Mouse (Mus musculus) lung, postnatal 25 days (tissue): Measurements from ENCODE around the gene Sgk1.

ENCODE experiments used
- DNase-seq: peaks from one replicate; pipeline ENCODE4 v3.0.0; 2022; ENCODE audit warnings: low spot score

Gene Sgk1

DNA sequence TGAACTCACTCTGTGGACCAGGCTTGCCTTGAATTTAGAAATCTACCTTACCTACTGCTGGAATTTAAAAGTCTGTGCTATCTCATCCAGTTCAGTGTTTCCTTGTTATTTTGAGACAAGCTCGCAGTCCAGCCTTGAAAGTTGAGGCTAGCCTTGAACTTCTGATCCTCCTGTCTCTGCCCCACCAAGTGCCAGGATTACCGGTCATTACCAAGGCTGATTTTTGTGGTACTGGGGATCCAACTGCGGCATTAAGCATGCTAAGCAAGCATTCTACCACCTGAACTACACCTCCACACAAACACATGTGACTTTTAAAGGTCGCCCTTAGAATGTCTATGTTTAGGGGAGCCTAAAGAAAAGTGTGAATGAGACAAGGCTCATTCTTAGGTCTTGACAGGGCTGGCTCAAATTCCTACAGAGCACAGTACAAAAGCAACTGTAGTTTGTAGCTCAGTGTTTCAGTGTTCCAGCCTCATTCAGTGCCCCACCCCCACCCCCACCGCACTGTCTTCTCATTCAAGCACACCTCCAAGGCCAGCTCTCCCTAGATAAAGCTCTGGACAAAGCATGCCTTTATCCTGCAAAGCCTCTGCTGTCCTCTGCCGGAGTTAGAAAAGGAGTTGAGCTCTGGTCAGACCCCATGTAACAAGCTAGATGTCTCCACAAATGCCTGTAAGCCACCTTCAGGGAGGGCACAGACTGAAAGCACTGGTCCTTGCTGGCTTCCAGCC lies 36.2 kb downstream of the Sgk1 start:
- DNase-seq, result no peak

DNA sequence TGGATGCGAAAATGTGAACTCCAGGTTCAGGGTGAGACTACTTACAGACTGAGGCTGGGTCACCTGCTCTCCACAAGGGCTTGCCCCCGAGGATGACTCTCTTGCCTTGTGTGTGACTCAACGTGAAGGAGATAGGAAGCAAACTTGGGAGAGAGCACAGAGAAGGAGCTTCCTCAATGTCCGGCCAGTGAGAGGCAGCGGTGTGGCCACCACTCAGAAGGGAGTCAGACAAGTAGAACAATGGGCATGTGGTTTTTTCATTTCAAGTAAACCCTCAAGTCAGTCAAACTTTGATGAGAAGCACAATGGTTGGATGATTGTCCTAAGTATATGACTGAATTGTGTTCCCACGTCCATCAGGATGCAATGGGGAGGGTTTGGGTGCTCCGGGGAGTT lies 36.8 kb downstream of the Sgk1 start:
- DNase-seq, result no peak

DNA sequence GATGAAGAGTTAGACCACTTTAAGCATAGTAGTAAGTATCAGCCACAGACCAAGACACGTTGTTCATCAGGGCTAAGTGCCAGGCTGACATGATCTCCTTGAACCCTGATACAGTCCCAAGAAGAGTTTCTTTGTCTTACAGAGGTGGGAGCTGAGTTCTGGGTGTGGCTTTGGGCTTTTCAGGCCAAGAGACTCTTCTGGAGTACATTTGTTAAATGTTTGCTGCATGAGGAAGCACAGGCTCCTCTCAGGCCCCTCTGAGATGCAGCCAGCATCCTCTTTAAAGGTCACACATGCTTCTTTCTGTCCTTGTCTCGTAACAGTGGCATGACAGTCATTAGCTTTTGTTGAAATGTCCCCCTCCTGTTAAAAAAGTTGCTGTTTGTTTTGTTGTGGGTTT lies 38.6 kb downstream of the Sgk1 start:
- DNase-seq, result no peak

DNA sequence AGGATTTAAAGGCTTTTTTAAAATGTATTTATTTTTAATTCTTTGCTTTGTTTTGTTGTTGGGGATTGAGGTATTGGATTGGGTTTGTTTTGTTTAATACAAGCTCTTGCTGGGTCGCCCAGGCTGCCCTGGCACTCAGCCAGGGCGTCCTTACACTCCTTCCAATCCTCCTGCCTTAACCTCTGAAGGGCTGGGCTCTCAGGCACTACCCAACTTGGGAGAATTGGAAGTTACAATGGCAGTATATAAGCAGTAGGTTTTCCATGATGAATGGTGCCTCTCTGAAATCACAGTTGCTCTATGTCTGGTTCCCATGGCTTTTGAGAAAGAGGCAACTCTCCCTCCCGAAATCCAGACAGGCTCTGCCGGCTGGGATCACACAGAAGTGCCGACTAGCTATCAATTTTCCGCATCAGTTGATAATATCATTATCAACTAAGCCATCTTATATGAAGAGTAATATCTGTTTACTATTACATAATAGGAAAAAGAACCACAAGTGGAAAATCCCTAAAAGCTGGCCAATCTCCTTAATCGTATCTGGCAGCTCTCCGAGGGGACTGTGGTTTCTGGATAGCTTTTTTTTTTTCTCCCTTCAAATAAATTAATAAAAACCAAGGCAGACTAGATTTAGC lies 40.8 kb downstream of the Sgk1 start:
- no peak for DNase-seq

DNA sequence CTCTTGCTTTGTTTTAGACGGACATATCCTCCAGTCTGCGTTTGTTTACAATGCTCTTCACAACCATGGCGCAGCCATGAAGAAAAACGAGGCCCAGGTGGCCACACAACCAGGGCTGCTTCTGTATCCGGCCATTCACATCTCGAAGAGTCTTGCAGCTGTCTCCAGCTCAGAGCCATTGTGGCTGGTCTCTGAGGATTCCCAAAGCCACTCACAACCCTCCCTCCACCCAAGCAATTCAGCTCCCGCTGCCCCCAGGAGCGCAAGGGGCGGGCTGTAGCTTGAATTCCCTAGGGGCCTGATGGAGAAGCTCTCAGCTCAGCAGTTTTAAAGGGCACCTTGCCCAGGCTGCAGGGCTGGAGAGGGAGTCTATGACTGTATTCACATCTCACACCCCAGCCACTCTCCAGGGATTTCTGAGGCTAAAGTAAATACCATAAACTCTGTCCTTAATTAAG lies 41.5 kb downstream of the Sgk1 start:
- no peak for DNase-seq

DNA sequence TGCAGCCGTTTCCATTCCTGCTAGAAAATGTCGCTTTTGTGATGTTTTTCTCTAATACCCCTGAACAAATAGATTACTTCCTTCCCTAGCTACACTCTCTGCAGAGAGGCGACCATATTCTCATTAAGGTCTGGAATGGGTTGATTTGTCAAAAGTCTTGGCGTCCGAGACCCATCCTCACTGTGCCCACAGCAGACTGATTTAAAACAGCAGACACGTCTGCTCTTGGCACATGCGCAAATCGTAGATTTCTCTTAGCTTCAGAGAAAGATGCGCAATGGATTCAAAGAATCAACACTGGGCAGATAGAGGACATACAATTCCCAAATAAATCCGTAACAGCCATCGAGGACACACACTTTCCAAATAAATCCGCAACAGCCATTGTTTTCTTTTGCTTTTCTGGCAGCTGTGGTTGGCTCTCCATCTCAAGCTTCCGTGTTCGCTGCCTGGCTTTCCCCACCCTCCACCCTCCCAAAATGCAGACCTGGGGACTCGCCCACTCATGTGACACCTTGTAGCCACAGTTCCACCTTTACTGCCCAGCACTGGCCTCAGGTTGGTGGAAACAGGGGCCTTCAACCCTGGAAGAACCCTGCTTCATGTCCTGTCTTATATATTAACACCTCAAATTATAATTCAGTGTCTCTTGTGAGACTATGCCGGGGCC lies 42.2 kb downstream of the Sgk1 start:
- DNase-seq, result no peak

DNA sequence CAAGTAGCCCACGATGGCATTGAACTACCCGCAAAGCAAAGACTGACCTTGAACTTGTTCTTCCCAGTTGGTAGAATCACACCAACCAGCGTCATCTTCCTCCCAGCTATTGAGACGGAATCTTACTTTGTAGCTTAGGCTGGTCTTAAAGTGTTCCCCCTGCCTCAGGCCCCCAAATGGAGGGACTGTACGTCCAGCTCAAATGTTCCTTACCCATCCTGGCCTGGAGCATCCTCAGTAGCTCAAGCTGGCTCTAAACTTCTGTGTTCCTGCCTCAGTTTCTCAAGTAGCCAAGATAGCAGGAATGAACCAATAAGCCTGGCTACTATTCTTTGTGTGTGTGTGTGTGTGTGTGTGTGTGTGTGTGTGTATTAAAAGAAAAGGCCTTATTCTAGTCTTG lies 45.0 kb downstream of the Sgk1 start:
- no peak for DNase-seq

DNA sequence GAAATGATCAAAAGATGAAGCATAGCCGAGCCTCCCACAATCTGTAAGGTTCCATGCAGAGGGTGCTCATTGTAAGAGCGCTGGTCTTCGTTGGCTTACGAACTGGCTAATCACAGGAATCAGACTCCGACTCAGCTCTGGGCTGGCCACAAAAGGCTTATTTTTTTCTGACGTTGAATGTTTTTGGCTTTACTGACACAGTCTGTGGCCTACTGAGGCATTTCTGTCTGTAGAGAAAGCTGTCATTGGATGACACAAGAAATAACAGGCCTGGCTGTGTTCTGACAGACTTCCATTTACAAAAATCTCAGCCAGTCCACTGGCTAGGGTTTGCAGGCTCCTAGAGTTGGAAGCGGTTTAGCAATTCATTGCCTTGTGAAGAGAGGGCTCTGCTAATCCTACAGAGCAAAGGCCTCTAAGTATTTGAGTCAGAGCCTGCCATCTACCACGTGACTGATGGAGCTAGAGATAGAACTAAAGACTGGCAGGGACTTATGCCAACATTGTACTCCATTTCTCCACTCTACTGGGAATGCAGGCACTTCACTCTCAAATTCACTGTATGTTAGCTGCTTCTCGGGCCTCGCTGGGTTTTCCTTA lies 48.9 kb downstream of the Sgk1 start:
- no peak for DNase-seq

DNA sequence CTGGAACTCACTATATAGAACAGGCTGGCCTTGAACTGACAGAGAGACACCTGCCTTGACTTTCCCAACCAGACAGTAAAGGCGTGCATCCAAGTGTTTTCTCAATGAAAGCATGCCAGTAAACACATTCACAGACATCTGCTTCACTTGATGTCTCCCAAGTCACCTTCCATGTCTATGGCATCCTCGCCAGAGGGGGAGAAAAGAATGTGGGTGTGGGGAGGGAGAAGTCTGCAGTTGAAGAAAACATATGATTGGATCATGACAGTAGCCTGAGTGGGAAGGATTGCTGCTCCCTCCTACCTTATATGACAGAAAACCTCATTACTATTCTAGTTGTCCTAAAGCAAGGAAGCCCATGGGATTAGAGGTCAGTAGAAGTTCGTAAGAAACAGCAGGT lies 50.8 kb downstream of the Sgk1 start:
- no peak for DNase-seq

DNA sequence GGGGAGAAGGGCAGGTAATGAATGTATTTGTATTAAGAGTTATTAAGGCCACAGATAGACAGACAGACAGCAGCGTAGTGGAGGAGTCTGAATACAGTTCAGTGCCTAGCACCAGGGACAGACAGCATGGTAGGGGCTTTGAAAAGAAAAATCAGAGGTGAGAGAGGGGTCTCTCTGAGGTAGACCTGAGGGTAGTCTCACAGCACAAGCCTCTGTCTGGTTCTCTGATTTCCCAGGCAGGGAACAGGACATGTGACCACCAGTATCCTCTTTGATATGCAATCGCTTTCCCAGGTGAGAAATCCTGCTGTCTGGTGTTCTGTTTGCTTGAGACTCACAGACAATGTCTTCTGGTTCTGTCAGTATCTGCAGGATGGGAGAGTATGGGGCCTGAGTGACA lies 52.8 kb downstream of the Sgk1 start:
- DNase-seq, result no peak

DNA sequence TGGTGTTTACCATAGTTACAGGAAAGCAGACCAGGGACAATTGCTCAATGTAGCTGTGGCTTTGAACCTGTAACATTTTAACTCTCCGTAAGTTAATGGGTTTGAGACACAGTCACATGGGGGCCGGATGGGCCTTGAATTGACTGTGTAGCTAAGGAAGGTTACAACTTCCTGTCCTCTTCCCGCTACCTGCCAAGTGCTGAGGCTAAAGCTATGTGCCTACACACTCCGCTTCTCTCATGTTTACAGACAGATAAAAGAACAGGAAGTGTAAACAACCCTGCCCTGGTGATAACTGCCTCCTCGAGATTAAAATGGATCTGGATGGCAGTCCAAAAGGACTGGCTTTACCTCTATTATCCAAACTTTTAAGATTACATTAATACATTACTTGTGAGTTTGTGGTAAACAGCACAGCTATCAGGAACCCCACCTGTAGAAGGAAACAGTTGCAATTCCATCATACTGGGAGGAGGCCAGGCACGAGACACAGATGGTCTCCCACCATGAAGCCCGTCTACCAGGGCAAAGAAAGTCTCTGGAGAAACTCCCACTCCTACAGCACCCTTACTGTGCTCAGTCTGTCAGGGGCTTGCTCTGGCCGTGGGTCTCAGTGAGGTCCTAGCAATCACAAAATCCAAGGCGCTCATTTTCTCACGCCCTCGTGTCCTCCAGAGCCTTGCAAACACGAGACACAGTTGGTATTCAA lies 54.7 kb downstream of the Sgk1 start:
- no peak for DNase-seq

DNA sequence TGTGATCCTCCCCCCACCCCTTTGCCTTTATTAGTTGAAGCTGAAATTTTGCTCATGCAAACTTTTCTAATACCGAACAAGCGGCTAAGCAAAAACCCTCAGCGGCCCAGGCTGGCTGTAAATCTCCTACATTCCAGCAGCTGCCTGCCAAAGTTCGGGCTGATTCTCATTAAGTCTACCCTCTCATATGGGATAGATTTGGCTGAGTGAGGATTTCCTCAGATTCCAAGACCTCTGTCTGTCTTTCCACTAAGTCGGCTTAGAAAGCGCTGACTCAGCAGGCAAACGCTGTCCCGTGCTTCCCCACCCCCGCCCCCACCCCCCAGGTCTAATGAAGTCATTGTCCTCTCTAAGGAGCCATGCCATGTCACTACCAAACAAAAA lies 55.2 kb downstream of the Sgk1 start:
- DNase-seq, result no peak

DNA sequence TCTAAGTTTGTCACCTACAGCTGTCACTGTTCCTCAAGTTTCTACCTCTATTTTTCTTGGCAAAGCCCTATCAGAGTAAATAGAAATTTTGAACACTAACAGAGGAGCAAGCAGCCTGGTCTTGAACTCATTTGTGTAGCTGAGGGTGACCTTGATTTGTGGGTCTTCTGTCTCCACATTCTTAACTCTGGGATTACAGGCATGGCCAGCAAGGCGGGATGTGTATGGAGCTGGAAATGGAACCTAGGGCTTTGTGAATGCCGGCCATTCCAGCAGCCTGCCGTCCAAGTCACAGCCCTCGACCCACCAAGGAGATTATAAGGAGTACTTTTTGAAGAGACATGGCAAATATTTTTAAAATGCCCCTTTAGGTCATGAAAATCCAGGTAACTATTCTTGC lies 56.2 kb downstream of the Sgk1 start:
- DNase-seq, result no peak

DNA sequence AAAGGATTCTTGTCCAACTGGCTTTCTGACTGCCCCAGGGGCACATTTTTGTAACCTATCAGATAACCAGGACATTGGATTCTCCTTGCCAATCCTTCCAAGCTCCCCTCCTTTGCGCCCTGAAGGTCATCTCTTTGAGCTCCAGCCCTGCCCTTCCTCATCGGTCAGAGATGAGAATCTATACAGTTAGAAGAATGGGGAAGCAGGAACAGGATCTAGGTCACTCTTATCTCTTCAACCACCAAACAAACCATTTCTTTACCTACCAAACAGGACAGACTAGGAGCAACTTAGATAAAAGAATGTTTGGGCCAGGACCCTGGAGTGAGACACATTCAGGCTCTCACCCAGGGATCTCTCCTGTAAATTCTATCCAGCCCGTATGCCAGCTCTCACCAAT lies 59.3 kb downstream of the Sgk1 start:
- no peak for DNase-seq

DNA sequence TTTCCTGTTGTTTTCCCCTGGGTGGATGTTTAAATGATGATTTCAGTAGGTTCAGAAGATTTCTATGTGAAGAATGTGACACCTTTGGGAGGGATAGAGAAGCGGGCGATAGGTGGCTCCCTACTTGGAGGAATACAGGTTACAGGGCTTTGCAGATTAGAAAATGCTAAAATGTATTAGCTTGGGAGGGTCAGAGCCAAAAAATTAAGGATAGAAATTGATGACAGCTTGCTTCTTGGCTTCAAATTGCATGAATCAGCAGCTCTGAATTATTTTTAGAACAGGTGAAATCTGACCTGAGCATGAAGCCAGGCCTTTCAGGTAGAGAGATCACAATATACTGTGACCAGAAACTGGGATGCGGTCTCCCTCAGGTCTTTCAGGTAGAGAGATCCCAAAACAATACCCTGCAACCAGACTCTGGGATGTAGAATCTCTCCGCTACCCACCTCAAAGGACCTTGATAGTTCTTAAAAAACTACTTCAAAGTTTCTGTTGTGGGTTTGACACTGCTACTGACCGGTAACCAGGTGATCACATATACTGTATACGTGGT lies 61.2 kb downstream of the Sgk1 start:
- no peak for DNase-seq

DNA sequence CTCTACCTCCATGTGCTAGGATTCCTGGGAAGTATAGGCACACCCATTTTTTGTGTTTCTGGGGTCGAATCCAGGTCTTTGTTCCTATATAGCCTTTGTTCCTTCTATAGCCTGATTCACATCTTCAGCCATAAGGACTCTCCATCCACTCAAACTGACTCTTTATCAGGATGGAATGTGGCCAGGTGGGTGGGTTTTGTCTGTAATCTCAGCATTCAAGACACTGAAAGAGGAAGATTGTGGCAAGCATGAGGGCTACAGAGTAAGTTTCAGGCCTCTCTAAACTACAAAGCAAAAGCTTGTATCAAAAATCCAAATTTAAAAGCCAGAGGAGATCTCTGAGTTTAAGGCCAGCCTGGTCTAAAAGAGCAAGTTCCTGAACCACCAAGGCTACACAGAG lies 63.2 kb downstream of the Sgk1 start:
- DNase-seq, result no peak

DNA sequence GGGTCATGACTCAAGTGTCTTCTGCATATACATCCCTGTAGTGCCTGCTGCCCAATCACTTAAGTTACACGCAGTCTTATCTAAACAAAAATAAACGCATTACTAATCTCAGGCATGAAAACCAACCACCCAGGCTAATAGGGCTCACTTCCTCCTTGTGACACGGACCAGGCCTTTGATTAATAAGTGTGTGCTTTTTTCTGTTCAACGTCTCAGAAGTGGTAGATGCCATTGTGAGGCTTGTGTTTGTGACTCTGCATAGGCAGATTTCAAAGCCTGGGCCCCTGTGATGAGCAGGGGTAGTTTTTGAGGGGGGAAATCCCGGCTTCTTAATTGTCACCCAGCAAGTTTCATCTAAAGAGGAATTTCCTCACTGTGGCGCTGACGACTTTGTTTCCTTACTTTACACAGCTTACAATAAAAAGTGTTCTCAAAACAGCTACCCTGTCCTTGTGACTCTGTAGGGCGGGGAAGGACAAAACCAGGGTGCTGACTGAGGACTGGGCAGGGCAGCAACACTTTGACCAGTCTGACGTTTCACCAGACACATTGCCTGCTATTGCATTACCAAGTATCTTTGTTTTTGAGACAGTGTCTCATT lies 64.9 kb downstream of the Sgk1 start:
- DNase-seq, result peak; percentile 32

DNA sequence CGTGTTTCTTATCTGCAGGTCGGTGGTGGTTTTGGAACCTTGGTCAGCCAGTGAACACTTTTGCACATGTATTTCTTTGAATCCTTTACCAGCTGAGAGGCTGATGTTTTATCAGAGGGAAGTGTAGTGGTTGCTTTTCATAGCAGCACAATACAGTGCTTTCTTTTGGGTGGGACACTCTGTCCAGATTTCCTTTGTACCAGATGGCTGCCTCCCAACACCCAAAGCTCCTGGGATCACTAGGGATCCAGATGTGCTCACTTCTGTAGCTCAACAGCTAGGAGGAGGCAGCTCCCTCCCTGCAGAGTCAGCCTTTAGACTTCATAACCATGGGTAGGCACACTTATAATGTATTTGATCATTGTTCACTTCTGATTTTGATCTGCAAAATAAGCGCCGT lies 70.5 kb downstream of the Sgk1 start:
- DNase-seq, result no peak

DNA sequence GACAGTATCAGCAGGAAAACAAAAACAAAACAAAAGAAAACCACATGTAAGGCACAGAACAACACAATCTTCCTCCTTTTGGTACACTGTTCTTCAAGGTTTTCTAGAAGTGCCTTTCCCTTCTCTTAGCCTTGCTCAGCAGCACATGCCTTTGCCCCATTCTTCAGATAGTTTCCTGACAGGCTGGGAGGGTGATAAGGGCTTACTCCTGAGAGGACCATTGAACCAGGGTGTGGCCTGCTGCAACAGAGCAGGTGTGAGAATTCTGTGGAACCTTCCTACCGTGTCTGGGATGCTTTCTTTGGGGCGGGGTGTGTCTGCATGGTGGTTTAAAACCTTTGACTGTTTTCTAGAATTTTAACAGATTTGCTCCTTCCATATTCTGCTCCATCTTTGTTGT lies 79.1 kb downstream of the Sgk1 start:
- DNase-seq, result peak; percentile 39

DNA sequence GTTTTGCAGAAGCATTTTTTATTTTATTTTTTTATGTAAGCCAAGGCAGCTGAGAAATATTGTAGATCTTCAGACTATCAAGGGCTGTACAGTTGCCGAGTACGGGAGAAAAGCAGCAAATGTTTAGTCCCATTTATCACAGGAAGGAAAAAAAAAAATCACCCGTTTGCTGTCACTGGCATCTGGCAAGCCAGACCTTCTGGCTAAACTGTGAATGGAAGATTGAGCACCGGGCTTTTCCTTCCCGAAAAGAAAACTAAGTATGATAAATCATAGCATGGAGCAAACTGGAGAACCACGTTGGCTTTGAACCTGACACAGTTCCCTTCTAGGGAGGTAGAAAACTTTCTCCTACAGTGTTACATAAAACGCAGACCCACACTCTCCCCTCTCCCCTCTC lies 81.0 kb downstream of the Sgk1 start:
- no peak for DNase-seq

DNA sequence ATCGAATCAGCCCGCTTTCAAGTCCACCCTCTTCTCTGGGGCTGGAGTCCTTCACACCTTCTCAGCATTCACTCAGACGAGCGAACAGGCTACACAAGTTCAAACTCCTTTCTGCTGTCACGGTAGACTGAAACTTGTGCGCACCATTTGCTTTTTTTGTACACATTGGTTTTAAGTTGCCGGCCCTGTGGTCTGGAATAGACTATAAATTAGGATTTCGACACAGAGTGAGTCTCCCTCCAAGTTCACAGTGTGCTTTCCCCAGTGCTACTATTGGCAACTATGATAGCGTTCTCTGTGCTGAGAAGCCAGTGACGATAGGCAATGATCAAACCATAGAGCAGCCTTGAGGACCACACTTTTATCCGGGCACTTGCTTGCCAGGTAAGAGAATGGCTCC lies 91.7 kb downstream of the Sgk1 start:
- no peak for DNase-seq

DNA sequence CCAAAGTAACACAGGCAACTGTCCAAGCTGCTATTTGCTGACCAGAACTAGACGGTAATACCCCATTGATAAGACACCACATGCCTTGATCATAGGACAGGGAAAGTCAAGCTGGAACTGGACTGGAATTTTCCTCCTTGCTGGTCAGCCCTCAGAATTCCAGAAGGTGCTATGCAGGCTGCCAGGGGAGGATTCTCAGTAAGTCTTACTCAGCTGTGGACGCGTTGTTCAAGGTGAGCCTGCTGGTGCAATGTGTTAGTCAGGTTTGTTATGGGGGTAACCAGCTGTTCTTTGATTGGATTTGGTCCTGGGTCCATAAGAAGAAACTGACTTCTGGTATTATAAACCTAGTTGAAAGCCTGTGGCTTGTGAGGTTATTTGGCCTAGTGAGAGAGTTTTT lies 92.8 kb downstream of the Sgk1 start:
- no peak for DNase-seq
